Mouse (Mus musculus) intestine, embryonic 15.5 days (tissue): ENCODE measurements around the gene Pygo2. TPM values are rescaled to one million over a fixed set of nuclear protein-coding genes. Genes with fewer than 3 reads are reported as not detected.

Experiments used
- polyA plus RNA-seq: library from polyadenylated mRNA; unstranded; fragments of >200 nt; fragmentation: Nextera tagmentation; extraction: Ambion mirVana; gene quantifications from 2 replicates; pipeline ENCODE4 v1.2.1, GENCODE M21; 2015

Gene Pygo2
- polyA plus RNA-seq, 1 experiment from 2014 or later = 32.7 TPM

Other genes starting within 250 kb of the Pygo2 start
- 17.9 and 19.3 TPM in 2 replicates for gene Fam189b, start 247.1 kb upstream of the Pygo2 start, polyA plus RNA-seq
- 53.5 and 53.7 TPM in 2 replicates for gene Gba, start 227.3 kb upstream of the Pygo2 start, polyA plus RNA-seq
- gene Thbs3, start 215.0 kb upstream of the Pygo2 start, polyA plus RNA-seq = 20.4 and 23.0 TPM in 2 replicates
- 214 and 222 TPM in 2 replicates for gene Mtx1, start 203.1 kb upstream of the Pygo2 start, polyA plus RNA-seq
- 10.1 and 19.7 TPM in 2 replicates for gene Muc1, start 201.2 kb upstream of the Pygo2 start, polyA plus RNA-seq
- gene Krtcap2, start 184.2 kb upstream of the Pygo2 start, polyA plus RNA-seq = 348 and 351 TPM in 2 replicates
- gene Trim46, start 183.9 kb upstream of the Pygo2 start, polyA plus RNA-seq = 2.9 and 4.1 TPM in 2 replicates
- gene Dpm3, start 170.9 kb upstream of the Pygo2 start, polyA plus RNA-seq = 131 and 134 TPM in 2 replicates
- 60.6 and 63.9 TPM in 2 replicates for gene Slc50a1, start 159.6 kb upstream of the Pygo2 start, polyA plus RNA-seq
- 57.9 and 58.5 TPM in 2 replicates for gene Efna1, start 149.1 kb upstream of the Pygo2 start, polyA plus RNA-seq
- gene Efna3, start 107.2 kb upstream of the Pygo2 start, polyA plus RNA-seq = 9.0 and 9.2 TPM in 2 replicates
- 16.9 and 18.1 TPM in 2 replicates for gene Efna4, start 92.2 kb upstream of the Pygo2 start, polyA plus RNA-seq
- gene Adam15, start 80.2 kb upstream of the Pygo2 start, polyA plus RNA-seq = 45.5 and 49.5 TPM in 2 replicates
- gene Dcst2, start 68.2 kb upstream of the Pygo2 start, polyA plus RNA-seq = 1.4 and 1.5 TPM in 2 replicates
- gene Dcst1, start 65.0 kb upstream of the Pygo2 start, polyA plus RNA-seq = 1.6 and 1.9 TPM in 2 replicates
- 8.9 and 10.4 TPM in 2 replicates for gene Zbtb7b, start 35.4 kb upstream of the Pygo2 start, polyA plus RNA-seq
- not detected in 2 replicates for gene Lenep, start 27.4 kb upstream of the Pygo2 start, polyA plus RNA-seq
- 32.9 and 33.3 TPM in 2 replicates for gene Flad1, start 18.3 kb upstream of the Pygo2 start, polyA plus RNA-seq
- gene Cks1b, start 11.8 kb upstream of the Pygo2 start, polyA plus RNA-seq = 383 and 386 TPM in 2 replicates
- 85.6 and 87.3 TPM in 2 replicates for gene Shc1, start 11.8 kb upstream of the Pygo2 start, polyA plus RNA-seq
- 39.2 and 40.2 TPM in 2 replicates for gene Pbxip1, start 6.5 kb downstream of the Pygo2 start, polyA plus RNA-seq
- 62.7 and 69.6 TPM in 2 replicates for gene Pmvk, start 24.3 kb downstream of the Pygo2 start, polyA plus RNA-seq
- gene Kcnn3, start 90.0 kb downstream of the Pygo2 start, polyA plus RNA-seq = 4.4 and 4.6 TPM in 2 replicates